Mouse (Mus musculus) E14TG2a.4 (cell line): ENCODE measurements at regions not wholly inside any gene's neighbourhood (a gene's known extent, or its start where the extent isn't known, plus 50 kb on each side); places are given as distances from the start of the nearest gene placed in this dataset.

Experiments
- CTCF ChIP-seq: conservative IDR thresholded peaks from 2 replicates; pipeline ENCODE4 v1.5.1; 2014; ENCODE audit warnings: low read length
- NANOG ChIP-seq: IDR thresholded peaks from 2 replicates; pipeline ENCODE4 v1.6.1; 2014; ENCODE audit warnings: borderline replicate concordance, low read length, mixed read lengths
- POU5F1 ChIP-seq: IDR thresholded peaks from 2 replicates; pipeline ENCODE4 v1.6.1; 2014; ENCODE audit warnings: low read length, borderline replicate concordance

DNA sequence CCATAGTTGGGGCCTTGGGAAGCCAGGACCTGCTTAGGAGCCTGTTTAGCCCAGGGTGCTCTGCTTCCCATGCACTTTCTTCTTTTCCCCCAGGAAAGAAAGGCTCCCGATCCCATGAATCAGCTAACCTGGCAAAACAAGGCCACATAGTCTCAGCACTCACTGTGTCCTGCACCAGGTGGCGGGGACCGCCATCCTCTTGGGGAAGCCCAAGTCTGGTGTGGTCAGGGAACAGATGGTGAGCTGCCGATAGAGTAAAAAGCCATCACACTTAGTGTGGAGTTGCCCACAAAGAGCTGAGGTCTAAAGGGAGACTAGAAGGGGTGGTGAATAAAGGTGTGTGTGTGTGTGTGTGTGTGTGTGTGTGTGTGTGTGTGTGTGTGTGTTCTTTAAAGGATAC lies 57.0 kb upstream of the Lrpap1 start:
- TF ChIP-seq CTCF (no peak), POU5F1 (no peak), NANOG (no peak)
